Mouse (Mus musculus): ENCODE results near the gene Ptprn. TPM values are rescaled to one million over a fixed set of nuclear protein-coding genes. Genes with fewer than 3 reads are reported as not detected.
A peak's percentile ranks its signal among the peaks of the same experiment; 100 is the strongest.

The Ptprn gene
- polyA plus RNA-seq, 1 experiment from 2014 or later = 0.69 TPM

DNA sequence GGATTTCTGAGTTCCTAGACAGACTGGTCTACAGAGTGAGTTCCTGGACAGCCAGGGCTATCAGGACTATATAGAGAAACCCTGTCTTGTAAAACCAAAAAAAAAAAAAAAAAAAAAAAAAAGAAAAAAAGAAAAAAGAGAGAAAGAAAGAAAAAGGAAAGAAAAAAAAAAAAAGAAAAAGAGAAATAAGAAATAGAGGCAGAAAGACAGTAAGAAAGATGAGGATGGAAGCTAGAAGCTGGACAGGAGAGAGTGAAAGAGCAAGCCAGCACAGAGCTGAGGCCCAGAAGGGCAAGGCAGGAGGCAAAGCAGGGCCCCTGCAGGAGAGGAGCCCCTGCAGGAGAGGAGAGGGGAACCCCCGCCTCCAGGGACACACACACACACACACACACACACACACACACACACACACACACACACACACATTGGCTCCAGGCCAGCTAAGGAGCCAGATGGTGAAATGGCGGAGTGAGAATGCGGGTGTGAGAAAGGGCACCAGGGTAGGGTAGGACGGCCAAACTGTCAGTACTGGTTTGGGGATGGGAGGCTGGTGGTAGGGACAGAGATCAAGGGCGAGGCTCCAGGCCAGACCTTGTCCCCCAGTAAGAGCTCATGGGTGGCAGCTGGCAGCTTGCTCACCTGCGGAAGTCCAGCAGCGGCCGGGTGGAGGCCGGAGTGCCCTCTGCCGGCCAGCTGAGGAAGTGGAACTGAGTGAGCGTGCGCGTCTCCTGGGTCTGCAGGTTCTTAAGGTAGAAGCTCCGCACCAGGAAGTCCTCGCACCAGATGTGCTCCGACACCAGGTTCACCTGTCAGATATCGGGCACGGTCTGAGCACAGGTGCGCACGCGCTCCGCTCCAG is 13.0 kb downstream of the Ptprn start:
- Histone ChIP-seq H3K9ac (0 out of 2 replicates have a peak overlapping the region, but pooled peaks have one; percentile 33), H3K27me3 (replicated peaks) (peaks cover 18% of the 10 kb centered on the region), H3K4me2 (peak overlapping the region; percentile 60), H3K4me3 (peak overlapping the region; percentile 23; the same call in 1 of the 2 replicates), H3K27ac (ENCODE audit: poor library complexity, severe bottlenecking) (no peak overlapping the region), H3K9me3 (replicated peaks) (no peaks in the 10 kb centered on the region), H3K4me1 (replicated peaks) (peaks cover 36% of the 10 kb centered on the region), H3K36me3 (no peaks in the 10 kb centered on the region)
- peak; percentile 41 for ATAC-seq (ENCODE audit: insufficient number of reproducible peaks, low FRiP score)
- 7% methylated on average over 21 of the region's 22 CpGs for WGBS

DNA sequence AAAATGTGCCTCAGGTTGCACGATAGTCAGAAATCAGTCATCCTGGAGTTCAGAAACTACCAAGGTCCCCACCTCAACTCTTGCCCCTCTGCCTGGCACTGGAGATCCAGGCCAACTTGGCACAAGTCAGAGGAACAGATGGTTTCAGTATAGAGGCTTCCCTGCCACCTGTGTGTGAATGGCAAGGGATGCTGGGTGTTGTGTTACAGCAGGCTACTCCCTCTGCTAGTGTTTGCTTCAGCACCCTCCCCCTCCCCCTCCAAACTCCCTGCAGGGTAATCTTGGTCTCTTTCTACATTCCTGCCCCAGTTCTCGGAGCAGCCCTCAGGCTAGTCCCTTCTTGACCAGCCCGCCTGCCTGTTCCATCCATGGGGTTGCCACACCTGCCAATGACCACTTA is 13.8 kb downstream of the Ptprn start:
- Histone ChIP-seq H3K27me3 (replicated peaks) (peaks cover 18% of the 10 kb centered on the region), H3K36me3 (no peaks in the 10 kb centered on the region; the same call in 1 of the 2 replicates), H3K4me1 (replicated peaks) (peaks cover 36% of the 10 kb centered on the region), H3K9ac (no peak overlapping the region), H3K4me2 (no peak overlapping the region), H3K4me3 (no peak overlapping the region), H3K27ac (ENCODE audit: poor library complexity, severe bottlenecking) (no peak overlapping the region), H3K9me3 (replicated peaks) (no peaks in the 10 kb centered on the region)
- ATAC-seq (ENCODE audit: insufficient number of reproducible peaks, low FRiP score) = no peak
- 71% methylated on average over 3 of the region's 3 CpGs for WGBS

DNA sequence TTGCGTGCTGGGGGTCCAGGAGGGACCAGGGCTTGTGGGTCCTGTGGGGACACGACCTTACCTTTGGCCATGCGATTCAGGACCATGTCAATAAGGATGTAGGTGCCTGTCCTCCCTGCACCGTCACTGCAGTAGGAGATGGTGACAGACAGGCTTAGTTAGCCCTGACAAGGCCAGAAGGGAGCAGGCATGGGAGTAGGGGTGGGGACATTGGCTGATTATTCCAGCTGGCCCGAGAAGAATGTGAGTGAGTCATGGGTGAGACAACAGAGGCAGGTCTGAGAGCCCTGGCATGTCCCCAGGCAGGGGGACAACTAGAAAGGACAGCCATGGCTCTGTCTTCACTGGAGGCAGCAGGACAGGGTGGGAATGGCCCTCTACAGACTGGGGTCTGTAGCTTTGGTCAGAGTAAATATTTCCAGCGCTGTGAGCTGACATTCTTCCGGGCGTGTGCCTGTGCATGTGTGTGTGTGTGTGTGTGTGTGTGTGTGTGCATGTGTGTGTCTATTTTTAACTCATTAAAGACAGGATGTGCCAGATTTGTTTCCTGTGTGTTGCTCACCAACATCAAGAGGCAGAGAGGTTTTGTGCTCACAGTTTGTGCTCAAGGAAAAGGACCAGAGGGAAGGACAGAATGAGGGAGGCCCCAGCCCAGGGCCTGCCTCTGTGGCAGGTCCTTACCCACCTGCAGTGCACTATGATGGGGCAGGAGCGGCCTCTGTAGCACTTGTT is 16.1 kb downstream of the Ptprn start:
- Histone ChIP-seq H3K9me3 (replicated peaks) (no peaks in the 10 kb centered on the region), H3K36me3 (peaks cover 14% of the 10 kb centered on the region), H3K4me3 (no peak overlapping the region), H3K4me2 (peak overlapping the region; percentile 35), H3K27ac (ENCODE audit: poor library complexity, severe bottlenecking) (peak overlapping the region; percentile 95), H3K27me3 (replicated peaks) (peaks cover 11% of the 10 kb centered on the region), H3K4me1 (replicated peaks) (peaks cover 36% of the 10 kb centered on the region), H3K9ac (peak overlapping the region; percentile 64)
- peak; percentile 55; the same call in 1 of the 2 replicates for ATAC-seq (ENCODE audit: insufficient number of reproducible peaks, low FRiP score)
- WGBS = 31% methylated on average over 9 of the region's 9 CpGs

DNA sequence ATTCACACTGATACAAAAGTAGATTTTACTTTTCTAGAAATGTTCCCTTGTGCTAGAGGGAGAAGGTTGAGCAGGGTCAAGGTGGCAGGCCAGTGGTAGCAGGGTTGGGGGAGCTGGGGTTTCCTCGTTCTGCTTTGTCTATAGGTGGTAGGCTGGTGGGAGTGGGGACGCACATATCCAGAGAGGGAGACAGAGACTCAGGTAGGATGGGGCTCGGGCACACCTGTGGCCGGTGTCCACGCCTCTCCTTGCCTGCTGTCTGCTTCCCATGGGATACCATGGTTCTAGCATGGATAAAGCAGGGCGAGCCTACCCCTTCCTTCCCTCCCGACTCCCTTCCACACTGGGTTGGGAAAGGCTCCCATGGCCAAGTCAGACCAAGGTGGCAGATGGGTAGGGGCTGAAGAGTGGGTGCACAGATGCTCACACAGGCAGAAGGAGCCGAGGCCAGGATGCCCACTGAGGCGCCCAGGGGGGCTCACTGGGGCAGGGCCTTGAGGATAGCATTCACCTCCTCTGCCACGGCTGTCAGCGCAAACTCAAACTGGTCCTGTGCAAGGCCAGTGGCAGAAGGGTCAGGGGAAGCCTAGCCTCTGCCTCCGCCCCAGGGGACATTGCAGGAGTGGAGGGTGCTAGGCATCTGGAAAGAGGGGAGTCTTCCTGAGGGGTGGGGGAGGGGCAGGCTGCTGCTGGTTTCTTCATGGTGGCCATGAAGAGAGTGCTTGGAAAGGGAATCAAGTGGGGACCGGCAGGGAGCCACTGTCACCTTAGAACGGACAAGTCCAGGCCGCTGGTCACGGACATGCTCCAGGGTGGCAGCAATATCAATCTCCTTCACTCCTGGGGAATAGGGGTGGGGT is 17.0 kb downstream of the Ptprn start:
- Histone ChIP-seq H3K9ac (peak overlapping the region; percentile 64), H3K4me1 (replicated peaks) (peaks cover 36% of the 10 kb centered on the region), H3K4me3 (no peak overlapping the region), H3K9me3 (replicated peaks) (no peaks in the 10 kb centered on the region), H3K27ac (ENCODE audit: poor library complexity, severe bottlenecking) (peak overlapping the region; percentile 95), H3K27me3 (replicated peaks) (0 out of 2 replicates have a peak, but pooled peaks cover 2% of the 10 kb centered on the region), H3K36me3 (peaks cover 22% of the 10 kb centered on the region), H3K4me2 (peak overlapping the region; percentile 35)
- no peak for ATAC-seq (ENCODE audit: insufficient number of reproducible peaks, low FRiP score)
- WGBS = 79% methylated on average over 16 of the region's 16 CpGs

DNA sequence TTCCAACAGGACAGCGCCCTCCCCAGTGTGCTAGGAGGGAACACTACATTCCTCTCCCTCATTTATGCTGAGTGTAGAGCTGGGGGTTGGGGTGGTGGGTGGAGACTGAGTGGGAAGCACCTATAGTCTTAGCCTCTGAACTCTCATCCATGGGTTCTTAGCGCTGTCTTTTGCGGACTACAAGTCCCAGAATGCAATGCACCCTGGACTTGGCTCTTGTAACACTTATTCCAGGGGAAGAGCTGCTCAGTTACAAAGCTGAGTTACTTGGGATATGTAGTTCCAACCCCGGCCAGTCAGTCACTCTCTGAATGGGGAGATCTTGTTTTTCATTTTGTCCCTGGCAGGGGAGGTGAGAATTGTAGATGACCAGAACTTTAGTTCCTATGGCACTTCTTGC is 19.5 kb downstream of the Ptprn start:
- no peak overlapping the region for H3K4me3 ChIP-seq
- H3K27me3 ChIP-seq (replicated peaks) = no peaks in the 10 kb centered on the region
- H3K4me1 ChIP-seq (replicated peaks) = peaks cover 30% of the 10 kb centered on the region
- no peak overlapping the region for H3K27ac ChIP-seq (ENCODE audit: poor library complexity, severe bottlenecking)
- WGBS = 19% methylated on average over 4 of the region's 4 CpGs
- H3K9me3 ChIP-seq (replicated peaks) = no peaks in the 10 kb centered on the region
- no peak overlapping the region for H3K4me2 ChIP-seq
- H3K36me3 ChIP-seq = peaks cover 40% of the 10 kb centered on the region
- ATAC-seq (ENCODE audit: insufficient number of reproducible peaks, low FRiP score) = peak; percentile 37; the same call in 1 of the 2 replicates
- H3K9ac ChIP-seq = no peak overlapping the region

DNA sequence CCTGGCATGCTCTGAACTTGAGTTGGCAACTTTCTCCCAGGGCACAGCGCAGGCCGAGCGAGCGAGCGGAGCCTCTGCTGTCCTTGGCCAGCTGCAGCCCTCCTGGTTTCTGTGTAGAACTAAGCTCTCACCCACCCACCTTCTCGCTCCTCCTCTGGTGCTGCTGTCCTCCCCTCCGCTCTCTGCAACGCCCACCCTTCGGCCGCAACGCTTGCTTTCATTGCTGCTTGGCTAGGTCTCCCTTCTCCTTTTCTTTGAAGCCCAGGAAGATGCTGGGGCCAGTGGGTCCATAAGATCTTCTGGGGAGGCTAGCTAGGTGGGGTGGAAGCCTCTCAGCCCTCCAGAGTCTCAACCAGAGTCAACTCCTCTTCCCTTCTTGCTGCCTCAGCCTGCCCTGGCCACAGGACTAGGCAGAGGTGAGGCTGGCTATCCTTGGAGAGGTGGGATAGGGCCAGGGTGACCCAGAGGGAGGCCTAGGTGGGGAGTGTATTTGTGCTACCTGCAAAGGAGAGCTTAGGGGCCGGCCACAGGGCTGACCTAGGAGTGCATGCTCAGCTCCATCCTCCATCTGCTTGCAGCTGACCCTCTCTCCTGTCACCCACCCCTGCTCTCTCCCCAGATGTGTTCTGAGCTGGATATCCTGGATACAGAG is 20.0 kb downstream of the Ptprn start:
- no peak overlapping the region for H3K4me3 ChIP-seq
- H3K27me3 ChIP-seq (replicated peaks) = no peaks in the 10 kb centered on the region
- no peak for ATAC-seq (ENCODE audit: insufficient number of reproducible peaks, low FRiP score)
- no peak overlapping the region for H3K27ac ChIP-seq (ENCODE audit: poor library complexity, severe bottlenecking)
- H3K4me1 ChIP-seq (replicated peaks) = peaks cover 26% of the 10 kb centered on the region
- H3K9ac ChIP-seq = no peak overlapping the region
- no peaks in the 10 kb centered on the region for H3K9me3 ChIP-seq (replicated peaks)
- no peak overlapping the region for H3K4me2 ChIP-seq
- WGBS = 81% methylated on average over 12 of the region's 12 CpGs
- H3K36me3 ChIP-seq = peaks cover 45% of the 10 kb centered on the region

DNA sequence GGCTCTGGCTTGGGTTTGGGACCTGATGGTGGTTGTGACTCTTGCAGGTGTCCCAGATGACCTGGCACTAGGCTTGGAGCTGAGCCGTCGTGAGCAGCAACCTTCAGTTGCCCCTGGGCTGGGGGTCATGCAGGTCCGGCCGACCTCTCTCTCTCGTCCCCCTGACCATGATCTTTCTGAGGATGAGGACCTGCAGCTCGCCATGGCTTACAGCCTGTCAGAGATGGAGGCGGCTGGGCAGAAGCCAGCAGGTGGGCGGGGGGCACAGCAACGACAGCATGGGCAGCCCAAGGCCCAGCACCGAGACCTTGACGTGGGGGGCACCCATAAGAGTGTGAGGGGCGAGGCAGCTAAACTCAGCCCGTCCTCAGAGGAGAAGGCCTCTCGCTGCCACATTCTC is 20.9 kb downstream of the Ptprn start:
- no peaks in the 10 kb centered on the region for H3K9me3 ChIP-seq (replicated peaks)
- H3K4me3 ChIP-seq = no peak overlapping the region
- 90% methylated on average over 14 of the region's 14 CpGs for WGBS
- H3K36me3 ChIP-seq = peaks cover 45% of the 10 kb centered on the region
- H3K4me1 ChIP-seq (replicated peaks) = peaks cover 22% of the 10 kb centered on the region
- H3K27me3 ChIP-seq (replicated peaks) = no peaks in the 10 kb centered on the region
- no peak for ATAC-seq (ENCODE audit: insufficient number of reproducible peaks, low FRiP score)
- no peak overlapping the region for H3K4me2 ChIP-seq
- no peak overlapping the region for H3K27ac ChIP-seq (ENCODE audit: poor library complexity, severe bottlenecking)
- no peak overlapping the region for H3K9ac ChIP-seq

DNA sequence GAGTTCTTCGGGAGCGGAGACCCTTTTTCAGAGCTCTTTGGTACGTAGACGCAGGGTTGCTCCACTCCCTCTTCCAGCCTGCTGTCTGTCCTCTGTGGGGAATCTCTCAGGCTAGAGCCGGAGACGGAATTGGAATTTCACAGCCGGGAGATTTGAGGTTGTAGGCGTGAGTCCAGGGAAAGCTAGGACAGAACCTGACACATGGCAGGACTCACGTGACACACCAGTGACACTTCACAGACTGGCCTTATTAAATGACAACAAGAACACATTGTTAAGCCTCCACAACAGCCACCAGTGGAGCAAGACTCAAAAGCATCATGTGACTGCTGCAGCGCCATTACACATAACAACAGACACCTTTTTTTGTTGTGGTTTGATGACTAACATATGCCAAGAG is 24.7 kb downstream of the Ptprn start:
- WGBS = 67% methylated on average over 10 of the region's 10 CpGs
- ATAC-seq (ENCODE audit: insufficient number of reproducible peaks, low FRiP score) = no peak
- no peak overlapping the region for H3K27ac ChIP-seq (ENCODE audit: poor library complexity, severe bottlenecking)

DNA sequence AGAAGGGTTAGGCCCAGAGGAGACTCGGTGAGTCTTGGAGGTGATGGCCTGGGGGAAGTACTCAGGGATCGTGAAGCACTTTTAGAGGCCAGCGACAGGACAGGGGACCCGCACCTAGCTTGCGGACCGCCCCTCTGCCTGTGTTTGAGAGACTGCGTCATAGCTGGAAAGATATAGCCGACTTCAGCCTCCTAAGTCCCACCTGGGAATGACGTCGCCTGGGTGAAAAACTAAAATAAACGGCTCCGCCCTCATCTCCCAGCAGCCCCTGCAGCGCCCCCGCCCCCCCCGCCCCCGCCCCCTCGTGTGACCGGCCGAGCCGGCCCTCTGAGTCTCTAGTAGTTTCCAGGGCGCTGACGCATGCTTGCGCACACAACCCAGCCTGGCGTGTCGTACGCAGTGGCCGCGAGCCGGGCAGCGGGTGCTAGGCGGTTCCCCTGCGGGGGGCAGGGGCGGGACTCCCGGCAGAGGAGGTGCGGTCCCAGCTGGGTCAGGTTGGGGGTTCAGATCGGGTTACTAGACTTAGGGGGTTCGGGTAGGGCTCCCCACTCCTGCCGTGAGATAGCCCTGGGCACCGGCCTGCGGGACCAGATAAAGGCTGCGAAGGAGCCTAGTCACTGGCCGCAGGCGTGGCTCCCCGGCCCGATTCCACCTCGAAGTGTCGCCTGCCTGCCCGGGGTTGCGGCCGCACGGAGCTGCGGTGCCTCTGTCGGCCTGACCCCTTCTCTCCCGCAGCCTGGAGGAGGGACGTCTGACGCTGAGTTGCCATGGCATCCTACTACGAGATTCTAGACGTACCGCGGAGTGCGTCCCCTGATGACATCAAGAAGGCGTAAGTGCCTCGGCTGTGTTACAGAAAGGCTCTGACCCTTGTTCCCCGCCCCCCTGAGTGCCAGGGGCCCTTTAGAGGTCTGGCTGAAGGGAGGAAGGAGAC is 27.9 kb downstream of the Ptprn start, which contains the start of gene Dnajb2:
TSS of gene Dnajb2 (plus strand) at position 290 of the 934 bp plus-strand sequence.
- WGBS = under 1% methylated on average over 64 of the region's 64 CpGs
- ATAC-seq (ENCODE audit: insufficient number of reproducible peaks, low FRiP score) = peak; percentile 92
- no peaks in the 10 kb centered on the region; the same call in 1 of the 2 replicates for H3K27me3 ChIP-seq (replicated peaks)

More for the DNA sequence above, 24.7 kb downstream of the Ptprn start:
- no peak overlapping the region for H3K4me2 ChIP-seq
- H3K9ac ChIP-seq = no peak overlapping the region
- peaks cover 15% of the 10 kb centered on the region for H3K4me1 ChIP-seq (replicated peaks)
- H3K36me3 ChIP-seq = peaks cover 45% of the 10 kb centered on the region
- H3K9me3 ChIP-seq (replicated peaks) = no peaks in the 10 kb centered on the region
- no peaks in the 10 kb centered on the region for H3K27me3 ChIP-seq (replicated peaks)
- no peak overlapping the region for H3K4me3 ChIP-seq

More for the DNA sequence above, 27.9 kb downstream of the Ptprn start, which contains the start of gene Dnajb2:
- Histone ChIP-seq H3K27ac (ENCODE audit: poor library complexity, severe bottlenecking) (peak within 1 kb of the TSS; percentile 94), H3K4me1 (replicated peaks) (peaks cover 15% of the 10 kb centered on the region), H3K4me2 (peak within 1 kb of the TSS; percentile 89), H3K9ac (peak within 1 kb of the TSS; percentile 93), H3K36me3 (peaks cover 18% of the 10 kb centered on the region), H3K9me3 (replicated peaks) (no peaks in the 10 kb centered on the region), H3K4me3 (peak within 1 kb of the TSS; percentile 71)

Measured in heart, embryonic 12.5 days (tissue).